Mouse (Mus musculus): ENCODE data around the gene Anks1b. TPM values are rescaled to one million over a fixed set of nuclear protein-coding genes. Genes with fewer than 3 reads are reported as not detected.
A peak's percentile ranks its signal among the peaks of the same experiment; 100 is the strongest.

Gene Anks1b
- polyA plus RNA-seq, 1 experiment from 2014 or later, result 13.0 TPM

DNA sequence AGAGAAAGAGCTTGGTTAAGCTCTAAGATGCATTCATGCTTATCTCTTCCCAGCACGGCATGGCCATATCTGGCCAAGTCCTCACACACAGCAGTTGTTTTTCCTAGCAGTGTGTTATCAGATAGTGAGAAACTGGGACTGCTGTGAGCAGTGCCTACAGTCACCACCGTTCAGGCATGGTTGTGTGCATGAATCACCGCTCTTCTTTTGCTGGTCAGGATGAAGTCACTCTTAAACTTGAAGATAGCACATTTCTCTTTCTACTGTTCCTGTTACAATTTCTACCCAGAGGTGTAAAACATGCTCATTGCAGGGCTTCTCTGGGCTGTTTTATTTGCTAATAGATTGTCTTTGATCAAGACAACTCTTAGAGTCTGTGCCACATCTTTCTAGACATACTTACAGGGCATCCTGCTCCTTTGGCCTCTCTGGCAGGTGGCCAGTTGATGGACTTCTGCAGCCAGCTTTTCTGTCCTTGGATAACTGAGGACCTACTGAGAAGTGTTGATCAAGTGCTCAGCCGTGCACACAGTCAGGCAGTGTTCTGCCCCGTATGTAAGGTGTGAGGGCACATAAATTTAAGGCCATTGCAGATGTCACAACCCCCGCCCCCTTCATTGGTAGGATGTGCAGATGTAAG is 296.8 kb downstream of the Anks1b start:
- ATAC-seq (ENCODE audit: low FRiP score) (no peak), DNase-seq (ENCODE audit: low spot score) (no peak)
- H3K4me2 ChIP-seq (replicated peaks; ENCODE audit: low read depth, low read length), result no peak overlapping the region
- H3K27me3 ChIP-seq (ENCODE audit: control insufficient read depth, insufficient read depth, low read length), result no peaks in the 10 kb centered on the region
- no peaks in the 10 kb centered on the region for H3K4me1 ChIP-seq (replicated peaks; ENCODE audit: control insufficient read depth, insufficient read depth, low read length)
- H3K9me3 ChIP-seq (ENCODE audit: control insufficient read depth, low read length), result no peaks in the 10 kb centered on the region
- no peaks in the 10 kb centered on the region for H3K36me3 ChIP-seq (ENCODE audit: control insufficient read depth, insufficient read depth, low read length)
- no peak overlapping the region for H3K4me3 ChIP-seq (ENCODE audit: low read depth, low read length)
- no peak overlapping the region for H3K9ac ChIP-seq (ENCODE audit: low read depth, low read length)
- 82% methylated on average over 6 of the region's 6 CpGs for WGBS
- H3K27ac ChIP-seq (ENCODE audit: low read depth, low read length), result no peak overlapping the region

DNA sequence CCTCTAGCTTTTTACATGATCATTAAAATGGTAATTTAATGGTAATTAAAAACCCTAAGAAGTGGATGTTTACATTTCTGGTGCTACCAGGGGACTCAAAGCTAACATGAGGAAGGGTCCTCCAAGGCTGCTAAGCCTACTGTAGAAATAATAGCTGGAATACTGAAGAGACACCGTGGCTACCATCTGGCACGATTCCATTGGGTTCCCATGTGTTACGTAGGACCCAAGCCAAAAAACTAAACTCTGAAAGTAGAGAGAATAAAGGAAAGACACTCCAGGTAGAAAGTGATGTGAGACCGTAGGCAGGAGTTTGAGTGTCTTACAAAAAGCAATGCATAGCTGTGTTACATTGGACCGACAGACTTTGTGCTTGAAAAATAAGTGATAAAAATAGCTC is 317.1 kb downstream of the Anks1b start:
- Histone ChIP-seq H3K9ac (ENCODE audit: low read depth, low read length) (no peak overlapping the region), H3K36me3 (ENCODE audit: control insufficient read depth, insufficient read depth, low read length) (no peaks in the 10 kb centered on the region), H3K4me1 (replicated peaks; ENCODE audit: control insufficient read depth, insufficient read depth, low read length) (no peaks in the 10 kb centered on the region), H3K27ac (ENCODE audit: low read depth, low read length) (no peak overlapping the region), H3K4me2 (replicated peaks; ENCODE audit: low read depth, low read length) (no peak overlapping the region), H3K27me3 (ENCODE audit: control insufficient read depth, insufficient read depth, low read length) (no peaks in the 10 kb centered on the region), H3K9me3 (ENCODE audit: control insufficient read depth, low read length) (no peaks in the 10 kb centered on the region), H3K4me3 (ENCODE audit: low read depth, low read length) (no peak overlapping the region)
- WGBS, result 59% methylated on average over 5 of the region's 5 CpGs
- ATAC-seq (ENCODE audit: low FRiP score) (no peak), DNase-seq (ENCODE audit: low spot score) (no peak)

DNA sequence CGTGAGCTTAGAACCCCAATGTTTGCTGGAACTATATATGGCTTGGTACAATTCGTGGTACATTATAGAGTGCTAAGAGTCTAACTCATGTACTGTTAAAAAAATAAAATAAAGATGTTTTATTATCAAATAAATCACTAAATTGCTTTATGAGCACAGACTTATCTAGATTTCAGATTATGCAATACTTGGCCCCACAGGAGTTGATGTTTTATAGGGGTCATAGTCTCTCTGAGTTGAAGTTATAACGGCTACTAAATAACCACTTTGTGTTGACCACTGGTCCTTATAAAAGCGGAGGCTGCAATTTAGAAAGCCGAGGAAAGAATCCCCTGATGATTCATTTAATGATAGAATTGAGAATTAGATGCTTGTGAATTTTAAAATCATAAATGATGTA is 323.6 kb downstream of the Anks1b start:
- H3K9ac ChIP-seq (ENCODE audit: low read depth, low read length), result no peak overlapping the region
- no peak for ATAC-seq (ENCODE audit: low FRiP score)
- WGBS, result 91% methylated on average over 5 of the region's 5 CpGs
- H3K4me3 ChIP-seq (ENCODE audit: low read depth, low read length), result no peak overlapping the region
- no peaks in the 10 kb centered on the region for H3K9me3 ChIP-seq (ENCODE audit: control insufficient read depth, low read length)
- no peak overlapping the region for H3K4me2 ChIP-seq (replicated peaks; ENCODE audit: low read depth, low read length)
- no peaks in the 10 kb centered on the region for H3K4me1 ChIP-seq (replicated peaks; ENCODE audit: control insufficient read depth, insufficient read depth, low read length)
- H3K27me3 ChIP-seq (ENCODE audit: control insufficient read depth, insufficient read depth, low read length), result no peaks in the 10 kb centered on the region
- H3K27ac ChIP-seq (ENCODE audit: low read depth, low read length), result no peak overlapping the region
- DNase-seq (ENCODE audit: low spot score), result no peak
- no peaks in the 10 kb centered on the region for H3K36me3 ChIP-seq (ENCODE audit: control insufficient read depth, insufficient read depth, low read length)

DNA sequence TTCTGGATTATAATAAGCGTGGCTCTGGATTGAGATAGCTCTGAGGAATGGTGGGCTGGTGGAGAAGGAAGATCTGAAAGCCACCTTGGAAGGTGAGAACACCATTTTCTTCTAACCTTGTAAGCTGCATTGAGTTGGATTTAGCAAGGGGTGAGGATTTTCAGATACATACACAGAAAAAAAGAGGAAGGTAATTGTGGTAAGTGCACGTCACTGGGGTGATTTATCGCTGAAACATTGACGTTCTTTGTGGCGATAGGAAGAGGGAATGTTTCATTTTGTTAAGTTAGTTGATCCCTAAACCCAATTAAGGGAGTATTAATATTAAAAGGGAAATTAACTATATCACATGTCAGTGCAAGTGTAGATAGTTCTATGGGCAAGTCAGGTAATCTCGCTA is 336.7 kb downstream of the Anks1b start:
- DNase-seq (ENCODE audit: low spot score), result no peak
- 95% methylated on average over 6 of the region's 6 CpGs for WGBS
- no peak overlapping the region for H3K27ac ChIP-seq (ENCODE audit: low read depth, low read length)
- no peaks in the 10 kb centered on the region for H3K27me3 ChIP-seq (ENCODE audit: control insufficient read depth, insufficient read depth, low read length)
- no peak overlapping the region for H3K4me3 ChIP-seq (ENCODE audit: low read depth, low read length)
- no peak overlapping the region for H3K9ac ChIP-seq (ENCODE audit: low read depth, low read length)
- no peak for ATAC-seq (ENCODE audit: low FRiP score)
- H3K4me1 ChIP-seq (replicated peaks; ENCODE audit: control insufficient read depth, insufficient read depth, low read length), result no peaks in the 10 kb centered on the region
- no peak overlapping the region for H3K4me2 ChIP-seq (replicated peaks; ENCODE audit: low read depth, low read length)
- no peaks in the 10 kb centered on the region for H3K9me3 ChIP-seq (ENCODE audit: control insufficient read depth, low read length)
- no peaks in the 10 kb centered on the region for H3K36me3 ChIP-seq (ENCODE audit: control insufficient read depth, insufficient read depth, low read length)

DNA sequence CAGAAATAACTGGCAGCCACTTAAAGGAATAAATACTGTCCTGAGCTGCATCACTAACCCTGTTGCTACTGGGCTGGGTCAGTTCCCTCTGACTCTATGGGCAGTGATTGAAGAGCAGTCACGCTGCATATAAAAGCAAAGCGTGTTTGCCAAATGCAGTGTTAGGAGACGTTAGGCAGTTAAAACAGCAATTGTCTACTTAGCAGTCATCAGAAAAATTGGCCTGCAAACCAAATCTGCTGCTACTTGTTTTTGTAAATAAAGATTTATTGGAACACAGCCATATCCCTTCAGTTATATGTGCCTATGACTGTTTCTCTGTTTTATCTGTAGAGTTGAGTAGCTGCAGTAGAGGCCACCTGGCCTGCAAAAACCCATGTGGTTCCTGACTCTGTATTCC is 347.2 kb downstream of the Anks1b start:
- Histone ChIP-seq H3K9ac (ENCODE audit: low read depth, low read length) (no peak overlapping the region), H3K36me3 (ENCODE audit: control insufficient read depth, insufficient read depth, low read length) (no peaks in the 10 kb centered on the region), H3K27me3 (ENCODE audit: control insufficient read depth, insufficient read depth, low read length) (no peaks in the 10 kb centered on the region), H3K4me1 (replicated peaks; ENCODE audit: control insufficient read depth, insufficient read depth, low read length) (no peaks in the 10 kb centered on the region), H3K4me2 (replicated peaks; ENCODE audit: low read depth, low read length) (no peak overlapping the region), H3K4me3 (ENCODE audit: low read depth, low read length) (no peak overlapping the region), H3K9me3 (ENCODE audit: control insufficient read depth, low read length) (no peaks in the 10 kb centered on the region), H3K27ac (ENCODE audit: low read depth, low read length) (no peak overlapping the region)
- WGBS, result 79% methylated on average over 3 of the region's 3 CpGs
- DNase-seq (ENCODE audit: low spot score), result no peak
- ATAC-seq (ENCODE audit: low FRiP score), result no peak

DNA sequence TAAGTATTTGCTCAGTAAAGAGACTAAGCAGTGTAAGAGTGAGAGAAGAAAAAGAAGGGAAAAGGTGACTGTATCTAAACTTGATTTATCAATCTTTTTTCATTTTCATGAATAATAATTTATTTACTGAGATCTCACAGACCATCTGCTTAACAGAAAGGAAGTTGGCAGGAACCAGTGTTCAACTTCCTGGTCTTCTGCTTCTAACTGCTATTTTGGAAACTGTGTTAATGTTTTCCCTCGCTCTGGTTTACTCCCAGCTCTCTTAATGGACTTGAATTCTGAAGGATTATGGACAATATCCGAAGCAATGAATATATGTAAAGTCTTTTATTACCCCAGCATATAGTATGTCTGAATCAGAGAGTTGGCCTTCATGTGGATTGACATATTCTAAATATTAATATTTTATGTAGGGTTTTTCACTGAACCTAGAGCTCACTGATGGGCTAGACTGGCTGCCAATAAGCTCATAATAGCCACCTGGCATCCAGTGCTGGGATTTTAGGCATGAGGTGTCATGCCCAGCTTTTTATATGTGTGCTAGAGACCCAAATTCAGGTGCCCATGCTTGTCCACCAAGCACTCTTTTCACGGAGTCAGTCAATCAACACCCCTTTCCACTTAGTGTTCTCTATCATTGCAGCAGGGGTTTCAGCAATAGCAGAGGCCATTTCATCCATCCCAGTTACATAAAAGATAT is 349.6 kb downstream of the Anks1b start:
- ATAC-seq (ENCODE audit: low FRiP score), result no peak
- no peak overlapping the region for H3K27ac ChIP-seq (ENCODE audit: low read depth, low read length)
- WGBS, result 89% methylated on average over 3 of the region's 3 CpGs
- H3K9ac ChIP-seq (ENCODE audit: low read depth, low read length), result no peak overlapping the region
- no peaks in the 10 kb centered on the region for H3K4me1 ChIP-seq (replicated peaks; ENCODE audit: control insufficient read depth, insufficient read depth, low read length)
- DNase-seq (ENCODE audit: low spot score), result no peak
- no peaks in the 10 kb centered on the region for H3K36me3 ChIP-seq (ENCODE audit: control insufficient read depth, insufficient read depth, low read length)
- no peak overlapping the region for H3K4me2 ChIP-seq (replicated peaks; ENCODE audit: low read depth, low read length)
- H3K4me3 ChIP-seq (ENCODE audit: low read depth, low read length), result no peak overlapping the region
- no peaks in the 10 kb centered on the region for H3K27me3 ChIP-seq (ENCODE audit: control insufficient read depth, insufficient read depth, low read length)
- H3K9me3 ChIP-seq (ENCODE audit: control insufficient read depth, low read length), result no peaks in the 10 kb centered on the region

DNA sequence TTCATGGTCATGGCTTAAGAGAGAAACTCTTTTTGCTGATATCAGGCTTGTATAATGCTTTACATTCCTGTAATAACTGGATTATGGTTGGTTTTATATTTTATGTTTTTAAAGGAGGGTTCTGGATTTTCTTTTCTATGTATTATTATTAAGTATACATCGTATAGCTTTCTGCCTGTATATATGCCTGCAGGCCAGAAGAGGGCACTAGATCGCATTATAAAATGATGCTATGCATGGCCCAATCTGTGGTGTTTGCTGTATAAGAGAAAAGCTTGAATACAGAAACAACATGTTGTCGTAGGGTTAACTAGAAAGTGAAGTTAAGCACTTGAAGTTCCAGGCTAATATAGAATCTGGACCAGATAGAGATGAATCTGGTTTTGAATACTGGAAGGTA is 362.0 kb downstream of the Anks1b start:
- 75% methylated on average over 3 of the region's 3 CpGs for WGBS
- Histone ChIP-seq H3K4me1 (replicated peaks; ENCODE audit: control insufficient read depth, insufficient read depth, low read length) (no peaks in the 10 kb centered on the region), H3K4me3 (ENCODE audit: low read depth, low read length) (no peak overlapping the region), H3K27me3 (ENCODE audit: control insufficient read depth, insufficient read depth, low read length) (no peaks in the 10 kb centered on the region), H3K9me3 (ENCODE audit: control insufficient read depth, low read length) (no peaks in the 10 kb centered on the region), H3K9ac (ENCODE audit: low read depth, low read length) (no peak overlapping the region), H3K4me2 (replicated peaks; ENCODE audit: low read depth, low read length) (no peak overlapping the region), H3K36me3 (ENCODE audit: control insufficient read depth, insufficient read depth, low read length) (no peaks in the 10 kb centered on the region), H3K27ac (ENCODE audit: low read depth, low read length) (no peak overlapping the region)
- DNase-seq (ENCODE audit: low spot score), result peak; percentile 9
- no peak for ATAC-seq (ENCODE audit: low FRiP score)

DNA sequence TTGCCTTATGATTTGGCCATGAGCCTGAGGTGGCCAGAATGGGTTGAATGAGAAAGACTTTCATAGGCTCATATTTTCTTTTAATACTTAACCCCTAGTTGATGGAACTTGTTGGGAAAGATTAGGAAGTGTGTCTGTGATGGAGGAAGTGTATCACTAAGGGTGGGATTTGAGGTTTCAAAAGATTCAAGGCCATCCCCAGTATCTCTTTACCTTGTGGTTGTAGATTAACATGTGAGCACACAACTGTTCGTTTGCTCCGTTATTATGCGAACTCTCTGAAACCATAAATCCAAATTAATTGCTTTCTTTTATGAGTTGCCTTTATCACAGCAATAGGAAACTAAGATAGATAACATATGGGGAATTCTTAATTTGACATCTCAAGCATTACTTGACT is 364.0 kb downstream of the Anks1b start:
- 95% methylated on average over 3 of the region's 3 CpGs for WGBS
- ATAC-seq (ENCODE audit: low FRiP score), result no peak
- no peaks in the 10 kb centered on the region for H3K36me3 ChIP-seq (ENCODE audit: control insufficient read depth, insufficient read depth, low read length)
- H3K4me3 ChIP-seq (ENCODE audit: low read depth, low read length), result no peak overlapping the region
- no peak overlapping the region for H3K27ac ChIP-seq (ENCODE audit: low read depth, low read length)
- no peak overlapping the region for H3K4me2 ChIP-seq (replicated peaks; ENCODE audit: low read depth, low read length)
- no peak for DNase-seq (ENCODE audit: low spot score)
- H3K9me3 ChIP-seq (ENCODE audit: control insufficient read depth, low read length), result no peaks in the 10 kb centered on the region
- no peak overlapping the region for H3K9ac ChIP-seq (ENCODE audit: low read depth, low read length)
- H3K4me1 ChIP-seq (replicated peaks; ENCODE audit: control insufficient read depth, insufficient read depth, low read length), result no peaks in the 10 kb centered on the region
- no peaks in the 10 kb centered on the region for H3K27me3 ChIP-seq (ENCODE audit: control insufficient read depth, insufficient read depth, low read length)
